Mouse (Mus musculus) forebrain, postnatal 0 days (tissue): ENCODE measurements at regions not wholly inside any gene's neighbourhood (a gene's known extent, or its start where the extent isn't known, plus 50 kb on each side); places are given as distances from the start of the nearest gene placed in this dataset.
A peak's percentile ranks its signal among the peaks of the same experiment; 100 is the strongest.

Experiments used
- ATAC-seq: fragments of 200-750 bp; cut with Nextera tagmentation; 2 replicates; pipeline ENCODE4 v1.8.0; 2017; ENCODE audit warnings: mild to moderate bottlenecking, moderate library complexity
- DNase-seq: peaks from one replicate; pipeline ENCODE4 v3.0.0-alpha.2; 2015
- H3K27ac ChIP-seq: fragments of 300-500 bp; sonication (generic); 2 replicates; pipeline ENCODE4 v1.5.1; 2014; ENCODE audit warnings: low read depth, mild to moderate bottlenecking, antibody characterized with exemption, low read length, moderate library complexity, mixed read lengths
- H3K27me3 ChIP-seq: fragments of 300-500 bp; sonication (generic); 2 replicates; pipeline ENCODE4 v1.6.1; 2014; ENCODE audit warnings: mild to moderate bottlenecking, low read length, mixed read lengths; ENCODE audit not compliant: insufficient read depth
- H3K36me3 ChIP-seq: fragments of 300-500 bp; sonication (generic); 2 replicates; pipeline ENCODE4 v1.6.1; 2014; ENCODE audit warnings: mild to moderate bottlenecking, moderate library complexity; ENCODE audit not compliant: insufficient read depth
- H3K4me1 ChIP-seq: fragments of 300-500 bp; sonication (generic); 2 replicates; pipeline ENCODE4 v1.6.1; 2014; ENCODE audit warnings: antibody characterized with exemption; ENCODE audit not compliant: insufficient read depth
- H3K4me2 ChIP-seq: fragments of 300-500 bp; sonication (generic); 2 replicates; pipeline ENCODE4 v1.6.1; 2014; ENCODE audit warnings: low read depth, mild to moderate bottlenecking, moderate library complexity
- H3K4me3 ChIP-seq: fragments of 300-500 bp; sonication (generic); 2 replicates; pipeline ENCODE4 v1.5.1; 2014; ENCODE audit warnings: low read depth, low read length, mixed read lengths
- H3K9ac ChIP-seq: fragments of 300-500 bp; sonication (generic); 2 replicates; pipeline ENCODE4 v1.6.1; 2014; ENCODE audit warnings: mild to moderate bottlenecking
- H3K9me3 ChIP-seq: fragments of 300-500 bp; sonication (generic); 2 replicates; pipeline ENCODE4 v1.6.1; 2016; ENCODE audit warnings: low read length
- CTCF ChIP-seq: sonication (generic); IDR thresholded peaks from 2 replicates; pipeline ENCODE4 v1.5.1; 2016; ENCODE audit warnings: antibody characterized with exemption, control low read depth, low read depth
- WGBS: fragments of 180-500 bp; shearing (Covaris S2); extraction: QIAGEN DNeasy Blood & Tissue Kit; methylation state at CpG from one replicate; pipeline ENCODE4 v1.1.7; 2014; 5-methylcytosine and 5-hydroxymethylcytosine counted together

DNA sequence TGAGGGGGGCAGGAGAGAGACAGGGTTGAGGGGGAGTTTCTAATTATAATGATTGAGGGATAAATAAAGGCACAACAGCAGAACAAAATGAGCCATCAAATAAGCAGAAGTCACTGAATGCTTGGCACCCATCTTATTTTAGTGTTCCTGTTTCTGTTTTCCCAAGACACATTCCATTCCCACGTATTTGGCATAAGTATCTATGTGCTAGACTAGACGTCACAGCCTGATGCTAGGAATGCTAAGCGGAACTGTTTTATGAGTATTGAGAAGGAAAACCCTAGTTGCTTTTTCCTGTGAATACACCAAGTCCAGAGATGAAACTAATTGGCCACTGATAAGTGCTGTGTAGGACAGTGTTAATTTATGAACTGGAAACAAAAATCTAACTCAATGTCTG lies 772.4 kb upstream of the Cobl start:
- no peaks in the 10 kb centered on the region for H3K36me3 ChIP-seq
- H3K9me3 ChIP-seq: no peaks in the 10 kb centered on the region
- TF ChIP-seq CTCF: no peak
- no peaks in the 10 kb centered on the region for H3K27me3 ChIP-seq
- ATAC-seq: peak; percentile 88
- no peak overlapping the region for H3K9ac ChIP-seq
- H3K4me1 ChIP-seq: no peaks in the 10 kb centered on the region
- H3K4me2 ChIP-seq: no peak overlapping the region
- 32% methylated on average over 3 of the region's 3 CpGs for WGBS
- DNase-seq: peak; percentile 48
- no peak overlapping the region for H3K4me3 ChIP-seq
- H3K27ac ChIP-seq: no peak overlapping the region
